Mouse (Mus musculus): ENCODE measurements around the gene Lnx2.

- TF ChIP-seq MAFK (IDR thresholded peaks at IDR 0.05; ENCODE audit: insufficient read depth, low read depth, low read length) (no peak), HCFC1 (IDR thresholded peaks at IDR 0.05; ENCODE audit: borderline replicate concordance, insufficient read depth, low read length) (no peak), ZC3H11A (IDR thresholded peaks at IDR 0.05; ENCODE audit: borderline replicate concordance, low read depth, low read length) (no peak), CHD2 (IDR thresholded peaks at IDR 0.05; ENCODE audit: low read depth, low read length) (no peak)
These were observed 38.4 kb upstream of the Lnx2 start for GRCm38 (mm10) chr5:147114738-147115137.

All from ES-E14 (cell line).